Mouse (Mus musculus): ENCODE results near the gene Fbf1. TPM values are rescaled to one million over a fixed set of nuclear protein-coding genes. Genes with fewer than 3 reads are reported as not detected.

The Fbf1 gene
- 55.7 and 59.0 TPM in 2 replicates for polyA plus RNA-seq (2015; fragmentation: Nextera tagmentation; extraction: Ambion mirVana)

- H3K9me3 ChIP-seq: no peaks in the 10 kb centered on the region
- peak within 1 kb of the TSS; percentile 83 for H3K4me2 ChIP-seq
- peaks cover 27% of the 10 kb centered on the region for H3K36me3 ChIP-seq
- peak within 1 kb of the TSS; percentile 74 for H3K9ac ChIP-seq
- ATAC-seq (ENCODE audit: low FRiP score, low read depth): peak; percentile 98
- H3K27ac ChIP-seq (replicated peaks): peak within 1 kb of the TSS; percentile 91
- H3K4me1 ChIP-seq (replicated peaks): peaks cover 29% of the 10 kb centered on the region
- H3K27me3 ChIP-seq: no peaks in the 10 kb centered on the region
- H3K4me3 ChIP-seq: peak within 1 kb of the TSS; percentile 81
- under 1% methylated on average over 40 of the region's 40 CpGs for WGBS
Observed at GRCm38 (mm10) chr11:116167884-116168439, at the start of gene Fbf1. Fbf1 (minus strand) TSS chr11:116168166.

DNA sequence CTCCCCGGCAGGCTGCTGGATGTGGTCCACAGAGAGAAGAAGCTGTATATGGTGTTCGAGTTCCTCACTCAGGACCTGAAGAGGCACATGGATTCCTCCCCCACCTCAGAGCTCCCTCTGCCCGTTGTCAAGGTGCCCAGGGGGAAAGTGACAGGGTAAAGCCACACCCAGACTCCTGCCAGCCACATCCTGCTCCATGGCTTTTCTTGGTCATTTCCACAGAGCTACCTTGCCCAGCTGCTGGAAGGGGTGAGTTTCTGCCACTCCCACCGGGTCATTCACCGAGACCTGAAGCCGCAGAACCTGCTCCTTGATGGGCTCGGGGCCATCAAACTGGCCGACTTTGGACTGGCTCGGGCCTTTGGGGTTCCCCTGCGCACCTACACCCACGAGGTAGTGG is 48.6 kb upstream of the Fbf1 start:
- H3K4me2 ChIP-seq: no peak overlapping the region
- no peak for ATAC-seq (ENCODE audit: low FRiP score, low read depth)
- 84% methylated on average over 11 of the region's 11 CpGs for WGBS

GRCm38 (mm10) chr11:116215991-116216390 is 48.0 kb upstream of the Fbf1 start:
- Histone ChIP-seq H3K9ac (no peak overlapping the region), H3K4me1 (replicated peaks) (peaks cover 15% of the 10 kb centered on the region; the same call in 1 of the 2 replicates), H3K27ac (replicated peaks) (no peak overlapping the region), H3K9me3 (no peaks in the 10 kb centered on the region), H3K4me2 (no peak overlapping the region), H3K4me3 (no peak overlapping the region), H3K36me3 (no peaks in the 10 kb centered on the region), H3K27me3 (peaks cover 5% of the 10 kb centered on the region)
- ATAC-seq (ENCODE audit: low FRiP score, low read depth): no peak
- WGBS: 93% methylated on average over 6 of the region's 6 CpGs

More for the DNA sequence above, 48.6 kb upstream of the Fbf1 start:
- H3K9ac ChIP-seq: no peak overlapping the region
- peaks cover 10% of the 10 kb centered on the region for H3K27me3 ChIP-seq
- no peaks in the 10 kb centered on the region for H3K9me3 ChIP-seq
- H3K27ac ChIP-seq (replicated peaks): no peak overlapping the region
- no peaks in the 10 kb centered on the region for H3K36me3 ChIP-seq
- H3K4me3 ChIP-seq: no peak overlapping the region
- peaks cover 15% of the 10 kb centered on the region; the same call in 1 of the 2 replicates for H3K4me1 ChIP-seq (replicated peaks)

DNA sequence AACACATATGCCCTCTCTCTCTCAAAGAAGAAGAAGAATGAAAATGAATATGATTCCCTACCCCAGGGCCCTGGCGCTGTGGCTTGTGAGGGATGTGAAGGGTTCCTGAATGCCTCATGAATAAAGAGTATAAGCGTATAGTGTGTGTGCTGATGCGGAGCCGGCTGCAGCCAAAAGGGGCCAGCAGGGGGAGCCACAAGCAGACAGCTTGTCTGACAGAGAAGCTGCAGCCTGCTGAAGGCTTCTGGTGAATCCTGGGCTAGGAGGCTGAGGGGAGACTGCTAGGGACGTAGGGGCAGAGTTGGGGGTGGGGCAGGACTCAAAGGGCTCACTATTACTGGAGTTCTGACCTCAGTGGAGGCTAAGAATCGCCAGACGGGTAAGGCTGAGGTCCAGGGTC is 47.2 kb upstream of the Fbf1 start:
- no peak overlapping the region for H3K4me3 ChIP-seq
- no peak overlapping the region for H3K9ac ChIP-seq
- H3K36me3 ChIP-seq: no peaks in the 10 kb centered on the region
- no peak overlapping the region for H3K27ac ChIP-seq (replicated peaks)
- 82% methylated on average over 7 of the region's 7 CpGs for WGBS
- no peak overlapping the region for H3K4me2 ChIP-seq
- ATAC-seq (ENCODE audit: low FRiP score, low read depth): no peak
- H3K4me1 ChIP-seq (replicated peaks): peaks cover 15% of the 10 kb centered on the region; the same call in 1 of the 2 replicates
- no peaks in the 10 kb centered on the region for H3K9me3 ChIP-seq
- no peaks in the 10 kb centered on the region for H3K27me3 ChIP-seq

DNA sequence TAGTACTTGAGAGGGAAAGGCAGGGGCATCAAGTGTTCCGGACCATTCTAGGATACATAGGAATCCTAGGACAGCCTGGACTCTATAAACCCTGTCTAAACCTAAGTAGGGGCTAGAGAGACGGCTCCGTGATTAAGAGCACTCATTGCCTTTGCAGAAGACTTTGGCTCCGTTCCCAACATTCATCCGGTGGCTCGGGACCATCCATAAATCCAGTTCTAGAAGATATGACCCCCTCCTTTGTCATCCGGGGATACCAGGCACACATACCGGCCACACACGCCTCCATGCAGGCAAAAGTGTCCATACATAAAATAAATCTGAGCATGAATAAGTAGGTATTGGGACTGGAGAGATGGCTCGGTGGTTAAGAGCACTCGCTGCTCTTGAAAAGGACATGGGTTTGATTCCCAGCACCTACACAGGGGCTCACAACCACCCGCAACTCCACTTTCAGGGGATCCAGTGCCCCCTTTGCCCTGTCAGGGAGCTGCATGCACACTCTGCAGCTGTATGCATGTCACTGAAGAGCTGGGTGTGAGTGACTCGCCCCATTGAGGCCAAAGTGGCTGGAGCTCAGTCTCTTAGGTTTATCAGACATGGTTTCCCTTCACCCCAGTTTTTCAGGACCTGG is 46.0 kb upstream of the Fbf1 start:
- no peak overlapping the region for H3K27ac ChIP-seq (replicated peaks)
- H3K9ac ChIP-seq: no peak overlapping the region
- no peak for ATAC-seq (ENCODE audit: low FRiP score, low read depth)
- no peak overlapping the region for H3K4me2 ChIP-seq
- no peaks in the 10 kb centered on the region for H3K36me3 ChIP-seq
- H3K9me3 ChIP-seq: no peaks in the 10 kb centered on the region
- no peaks in the 10 kb centered on the region for H3K27me3 ChIP-seq
- peaks cover 6% of the 10 kb centered on the region; the same call in 1 of the 2 replicates for H3K4me1 ChIP-seq (replicated peaks)
- 90% methylated on average over 13 of the region's 13 CpGs for WGBS
- no peak overlapping the region for H3K4me3 ChIP-seq

DNA sequence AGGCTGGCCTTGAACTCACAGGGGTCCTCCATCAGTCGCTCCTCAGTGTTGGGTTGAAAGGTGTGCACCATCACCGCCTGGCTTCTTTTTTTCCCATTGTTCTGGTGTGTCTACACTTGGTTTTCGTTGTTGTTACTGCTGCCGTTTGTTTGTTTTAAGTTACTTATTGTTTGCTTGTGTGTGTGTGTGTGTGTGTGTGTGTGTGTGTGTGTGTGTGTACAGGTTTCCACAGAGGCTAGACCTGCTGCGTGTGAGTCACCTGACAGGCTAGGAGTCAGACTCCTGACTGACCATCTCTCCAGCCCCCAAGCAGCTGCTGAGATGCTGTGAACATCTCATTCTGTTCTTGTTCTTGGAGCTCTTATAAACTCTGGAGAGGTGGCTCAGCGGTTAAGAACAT is 44.9 kb upstream of the Fbf1 start:
- Histone ChIP-seq H3K27ac (replicated peaks) (no peak overlapping the region), H3K4me1 (replicated peaks) (no peaks in the 10 kb centered on the region), H3K4me2 (no peak overlapping the region), H3K9ac (no peak overlapping the region), H3K27me3 (no peaks in the 10 kb centered on the region), H3K4me3 (no peak overlapping the region), H3K9me3 (no peaks in the 10 kb centered on the region), H3K36me3 (no peaks in the 10 kb centered on the region)
- 91% methylated on average over 6 of the region's 6 CpGs for WGBS
- no peak for ATAC-seq (ENCODE audit: low FRiP score, low read depth)

DNA sequence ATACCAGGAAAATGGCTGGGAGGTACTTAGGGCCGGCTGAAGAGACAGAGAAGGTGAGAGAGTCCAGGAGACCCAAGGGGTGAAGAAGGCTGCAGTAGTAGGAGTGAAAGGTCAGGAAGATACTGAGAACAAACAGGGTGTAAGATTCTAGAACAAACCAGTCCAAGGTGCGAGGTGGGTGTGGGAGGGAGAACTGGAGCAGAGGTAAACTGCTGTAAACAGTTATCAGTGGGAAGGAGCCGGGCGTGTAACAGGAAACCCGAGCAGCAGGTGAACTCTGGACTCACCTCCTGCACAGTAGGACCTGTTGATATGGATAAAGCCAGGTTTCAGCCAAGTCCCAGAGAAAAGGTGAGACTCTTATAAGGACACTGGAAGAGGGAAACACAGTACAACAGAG is 42.7 kb upstream of the Fbf1 start:
- no peak overlapping the region for H3K9ac ChIP-seq
- peaks cover 19% of the 10 kb centered on the region for H3K36me3 ChIP-seq
- ATAC-seq (ENCODE audit: low FRiP score, low read depth): no peak
- no peak overlapping the region for H3K4me3 ChIP-seq
- no peaks in the 10 kb centered on the region for H3K9me3 ChIP-seq
- no peak overlapping the region for H3K4me2 ChIP-seq
- H3K27me3 ChIP-seq: no peaks in the 10 kb centered on the region
- 74% methylated on average over 5 of the region's 5 CpGs for WGBS
- H3K4me1 ChIP-seq (replicated peaks): no peaks in the 10 kb centered on the region
- H3K27ac ChIP-seq (replicated peaks): no peak overlapping the region

- no peak for ATAC-seq (ENCODE audit: low FRiP score, low read depth)
- WGBS: 83% methylated on average over 8 of the region's 8 CpGs
- peaks cover 23% of the 10 kb centered on the region for H3K36me3 ChIP-seq
- no peak overlapping the region for H3K4me3 ChIP-seq
- H3K9me3 ChIP-seq: no peaks in the 10 kb centered on the region
- no peak overlapping the region for H3K27ac ChIP-seq (replicated peaks)
- no peak overlapping the region for H3K9ac ChIP-seq
- H3K27me3 ChIP-seq: no peaks in the 10 kb centered on the region
- no peak overlapping the region for H3K4me2 ChIP-seq
- H3K4me1 ChIP-seq (replicated peaks): no peaks in the 10 kb centered on the region
Observed at GRCm38 (mm10) chr11:116209257-116209656, 41.3 kb upstream of the Fbf1 start.

DNA sequence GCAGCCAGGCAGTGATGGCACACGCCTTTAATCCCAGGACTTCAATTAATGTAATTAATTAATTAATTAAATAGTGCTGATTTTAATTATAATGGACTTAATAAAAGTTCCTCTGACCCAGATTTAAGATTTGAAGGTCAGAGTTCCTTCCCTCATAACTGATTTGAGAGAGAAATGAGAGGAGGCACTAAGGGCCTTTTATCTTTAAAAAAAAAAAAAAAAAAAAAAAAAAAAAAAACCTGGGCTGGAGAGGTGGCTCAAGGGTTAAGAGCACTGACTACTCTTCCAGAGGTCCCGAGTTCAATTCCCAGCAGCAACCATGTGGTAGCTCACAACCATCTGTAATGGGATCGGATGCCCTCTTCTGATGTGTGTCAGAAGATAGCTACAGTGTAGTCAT is 40.7 kb upstream of the Fbf1 start:
- H3K27me3 ChIP-seq: no peaks in the 10 kb centered on the region
- no peak overlapping the region for H3K27ac ChIP-seq (replicated peaks)
- H3K9ac ChIP-seq: no peak overlapping the region
- no peak overlapping the region for H3K4me2 ChIP-seq
- H3K4me1 ChIP-seq (replicated peaks): no peaks in the 10 kb centered on the region
- H3K4me3 ChIP-seq: no peak overlapping the region
- WGBS: 82% methylated on average over 3 of the region's 3 CpGs
- ATAC-seq (ENCODE audit: low FRiP score, low read depth): no peak
- no peaks in the 10 kb centered on the region for H3K9me3 ChIP-seq
- peaks cover 23% of the 10 kb centered on the region for H3K36me3 ChIP-seq

DNA sequence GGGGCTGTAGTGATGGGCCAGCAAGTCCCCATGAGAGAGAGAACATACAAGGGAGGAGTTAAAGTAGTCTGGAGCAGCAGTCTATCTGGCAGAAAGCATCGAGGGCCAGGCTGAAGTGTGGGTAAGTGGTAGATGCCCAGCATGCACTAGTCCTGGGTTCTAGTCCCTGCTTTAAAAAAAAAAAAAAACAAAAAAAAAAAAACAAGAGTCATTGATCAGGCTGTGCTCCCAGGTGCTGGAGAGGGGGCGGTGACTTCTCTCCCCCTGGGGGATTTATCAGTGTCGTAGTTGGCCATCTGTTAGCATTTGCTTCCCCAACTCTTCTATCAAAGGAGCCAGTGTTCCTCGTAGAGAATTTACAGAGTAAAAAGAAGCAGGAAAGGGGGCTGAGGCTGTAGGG is 38.7 kb upstream of the Fbf1 start:
- no peaks in the 10 kb centered on the region for H3K9me3 ChIP-seq

GRCm38 (mm10) chr11:116203150-116203549 is 35.2 kb upstream of the Fbf1 start:
- H3K4me2 ChIP-seq: no peak overlapping the region
- no peak overlapping the region for H3K4me3 ChIP-seq
- WGBS: 91% methylated on average over 3 of the region's 3 CpGs
- H3K27me3 ChIP-seq: no peaks in the 10 kb centered on the region
- no peak overlapping the region for H3K9ac ChIP-seq
- no peaks in the 10 kb centered on the region for H3K9me3 ChIP-seq
- H3K36me3 ChIP-seq: peaks cover 23% of the 10 kb centered on the region
- no peak for ATAC-seq (ENCODE audit: low FRiP score, low read depth)
- peaks cover 6% of the 10 kb centered on the region; the same call in 1 of the 2 replicates for H3K4me1 ChIP-seq (replicated peaks)
- no peak overlapping the region for H3K27ac ChIP-seq (replicated peaks)

More for the DNA sequence above, 38.7 kb upstream of the Fbf1 start:
- Histone ChIP-seq H3K36me3 (peaks cover 23% of the 10 kb centered on the region), H3K27me3 (no peaks in the 10 kb centered on the region), H3K4me2 (no peak overlapping the region), H3K9ac (no peak overlapping the region), H3K27ac (replicated peaks) (no peak overlapping the region), H3K4me3 (no peak overlapping the region), H3K4me1 (replicated peaks) (no peaks in the 10 kb centered on the region)
- no peak for ATAC-seq (ENCODE audit: low FRiP score, low read depth)
- 75% methylated on average over 4 of the region's 4 CpGs for WGBS

GRCm38 (mm10) chr11:116201151-116201550 is 33.2 kb upstream of the Fbf1 start:
- Histone ChIP-seq H3K4me3 (no peak overlapping the region), H3K9me3 (no peaks in the 10 kb centered on the region), H3K27ac (replicated peaks) (no peak overlapping the region), H3K4me2 (no peak overlapping the region), H3K9ac (no peak overlapping the region), H3K27me3 (no peaks in the 10 kb centered on the region), H3K36me3 (peaks cover 14% of the 10 kb centered on the region), H3K4me1 (replicated peaks) (peaks cover 25% of the 10 kb centered on the region)
- ATAC-seq (ENCODE audit: low FRiP score, low read depth): no peak
- WGBS: 90% methylated on average over 2 of the region's 2 CpGs

Measured in hindbrain, embryonic 15.5 days (tissue).